Mouse (Mus musculus) neural tube, embryonic 15.5 days (tissue): ENCODE results near the gene Rnf114. TPM values are rescaled to one million over a fixed set of nuclear protein-coding genes. Genes with fewer than 3 reads are reported as not detected.

Experiments used
- ATAC-seq: fragments of 200-750 bp; cut with Nextera tagmentation; 2 replicates; pipeline ENCODE4 v1.8.0; 2017; ENCODE audit warnings: mild to moderate bottlenecking, moderate TSS enrichment, moderate library complexity; ENCODE audit not compliant: low FRiP score
- H3K27ac ChIP-seq: fragments of 300-500 bp; sonication (generic); replicated peaks from 2 replicates; pipeline ENCODE4 v1.5.1; 2015; ENCODE audit warnings: mild to moderate bottlenecking, inconsistent platforms
- H3K27me3 ChIP-seq: fragments of 300-500 bp; sonication (generic); replicated peaks from 2 replicates; pipeline ENCODE4 v1.6.1; 2015; ENCODE audit warnings: inconsistent platforms
- H3K36me3 ChIP-seq: fragments of 300-500 bp; sonication (generic); 2 replicates; pipeline ENCODE4 v1.6.1; 2015; ENCODE audit warnings: inconsistent platforms
- H3K4me1 ChIP-seq: fragments of 300-500 bp; sonication (generic); 2 replicates; pipeline ENCODE4 v1.6.1; 2015; ENCODE audit warnings: inconsistent platforms
- H3K4me2 ChIP-seq: fragments of 300-500 bp; sonication (generic); 2 replicates; pipeline ENCODE4 v1.6.1; 2015; ENCODE audit warnings: inconsistent platforms, mild to moderate bottlenecking, moderate library complexity
- H3K4me3 ChIP-seq: fragments of 300-500 bp; sonication (generic); replicated peaks from 2 replicates; pipeline ENCODE4 v1.5.1; 2015; ENCODE audit warnings: mild to moderate bottlenecking, inconsistent platforms
- H3K9ac ChIP-seq: fragments of 300-500 bp; sonication (generic); replicated peaks from 2 replicates; pipeline ENCODE4 v1.6.1; 2015; ENCODE audit warnings: mild to moderate bottlenecking, inconsistent platforms
- H3K9me3 ChIP-seq: fragments of 300-500 bp; sonication (generic); replicated peaks from 2 replicates; pipeline ENCODE4 v1.6.1; 2016; ENCODE audit warnings: inconsistent platforms
- WGBS: fragments of 180-500 bp; shearing (Covaris S2); methylation state at CpG from one replicate; pipeline ENCODE4 v1.1.7; 2015; ENCODE audit warnings: mixed read lengths; 5-methylcytosine and 5-hydroxymethylcytosine counted together
- polyA plus RNA-seq: library from polyadenylated mRNA; unstranded; fragments of >200 nt; fragmentation: Nextera tagmentation; extraction: Ambion mirVana; gene quantifications from 2 replicates; pipeline ENCODE4 v1.2.1, GENCODE M21; 2015

Gene Rnf114
- polyA plus RNA-seq, 1 experiment from 2014 or later, result 98.4 TPM

GRCm38 (mm10) chr2:167458548-167458947 lies 33.9 kb upstream of the Rnf114 start:
- no peak overlapping the region for H3K4me2 ChIP-seq
- 95% methylated on average over 3 of the region's 3 CpGs for WGBS

GRCm38 (mm10) chr2:167459071-167459865 lies 33.2 kb upstream of the Rnf114 start:
- no peaks in the 10 kb centered on the region for H3K4me1 ChIP-seq
- 92% methylated on average over 6 of the region's 6 CpGs for WGBS
- ATAC-seq, result no peak
- H3K27me3 ChIP-seq, result no peaks in the 10 kb centered on the region
- no peak overlapping the region for H3K9ac ChIP-seq
- no peaks in the 10 kb centered on the region for H3K9me3 ChIP-seq
- no peak overlapping the region for H3K4me2 ChIP-seq
- H3K4me3 ChIP-seq, result no peak overlapping the region
- no peak overlapping the region for H3K27ac ChIP-seq
- H3K36me3 ChIP-seq, result peaks cover 53% of the 10 kb centered on the region

More at GRCm38 (mm10) chr2:167458548-167458947, 33.9 kb upstream of the Rnf114 start:
- no peak for ATAC-seq
- Histone ChIP-seq H3K36me3 (peaks cover 58% of the 10 kb centered on the region), H3K4me3 (no peak overlapping the region), H3K27ac (no peak overlapping the region), H3K27me3 (no peaks in the 10 kb centered on the region), H3K9me3 (no peaks in the 10 kb centered on the region), H3K9ac (no peak overlapping the region), H3K4me1 (no peaks in the 10 kb centered on the region)

- Histone ChIP-seq H3K9ac (no peak overlapping the region), H3K27me3 (no peaks in the 10 kb centered on the region), H3K4me2 (no peak overlapping the region), H3K4me3 (no peak overlapping the region), H3K9me3 (no peaks in the 10 kb centered on the region), H3K27ac (no peak overlapping the region), H3K36me3 (peaks cover 54% of the 10 kb centered on the region), H3K4me1 (no peaks in the 10 kb centered on the region)
- 47% methylated on average over 6 of the region's 6 CpGs for WGBS
- ATAC-seq, result no peak
These were observed 29.5 kb upstream of the Rnf114 start for GRCm38 (mm10) chr2:167462954-167463353.

GRCm38 (mm10) chr2:167463802-167464201 lies 28.6 kb upstream of the Rnf114 start:
- Histone ChIP-seq H3K9ac (no peak overlapping the region), H3K36me3 (peaks cover 48% of the 10 kb centered on the region), H3K4me1 (no peaks in the 10 kb centered on the region), H3K4me2 (no peak overlapping the region), H3K9me3 (no peaks in the 10 kb centered on the region), H3K27ac (no peak overlapping the region), H3K4me3 (no peak overlapping the region), H3K27me3 (no peaks in the 10 kb centered on the region)
- ATAC-seq, result no peak
- 83% methylated on average over 5 of the region's 5 CpGs for WGBS

GRCm38 (mm10) chr2:167465951-167466350 lies 26.5 kb upstream of the Rnf114 start:
- Histone ChIP-seq H3K4me2 (no peak overlapping the region), H3K9me3 (no peaks in the 10 kb centered on the region), H3K4me1 (no peaks in the 10 kb centered on the region), H3K27me3 (no peaks in the 10 kb centered on the region), H3K27ac (no peak overlapping the region), H3K4me3 (no peak overlapping the region), H3K36me3 (peaks cover 44% of the 10 kb centered on the region), H3K9ac (no peak overlapping the region)
- 93% methylated on average over 3 of the region's 3 CpGs for WGBS
- ATAC-seq, result no peak

- no peaks in the 10 kb centered on the region for H3K9me3 ChIP-seq
- H3K4me3 ChIP-seq, result no peak overlapping the region
- no peak for ATAC-seq
- H3K36me3 ChIP-seq, result peaks cover 54% of the 10 kb centered on the region
- H3K4me2 ChIP-seq, result no peak overlapping the region
- H3K27ac ChIP-seq, result no peak overlapping the region
- 83% methylated on average over 5 of the region's 5 CpGs for WGBS
- no peaks in the 10 kb centered on the region for H3K27me3 ChIP-seq
- no peaks in the 10 kb centered on the region for H3K4me1 ChIP-seq
- no peak overlapping the region for H3K9ac ChIP-seq
These were observed 25.2 kb upstream of the Rnf114 start for GRCm38 (mm10) chr2:167467214-167467613.

- Histone ChIP-seq H3K27ac (no peak overlapping the region), H3K9ac (no peak overlapping the region), H3K36me3 (peaks cover 63% of the 10 kb centered on the region), H3K4me2 (no peak overlapping the region), H3K4me1 (no peaks in the 10 kb centered on the region), H3K9me3 (no peaks in the 10 kb centered on the region), H3K4me3 (no peak overlapping the region), H3K27me3 (no peaks in the 10 kb centered on the region)
- no peak for ATAC-seq
- 85% methylated on average over 6 of the region's 6 CpGs for WGBS
These were observed 24.0 kb upstream of the Rnf114 start for GRCm38 (mm10) chr2:167468444-167468843.

GRCm38 (mm10) chr2:167470611-167471010 lies 21.8 kb upstream of the Rnf114 start:
- peaks cover 3% of the 10 kb centered on the region for H3K4me1 ChIP-seq
- 100% methylated on average over 3 of the region's 3 CpGs for WGBS
- ATAC-seq, result no peak
- H3K4me2 ChIP-seq, result no peak overlapping the region
- H3K36me3 ChIP-seq, result peaks cover 67% of the 10 kb centered on the region
- no peak overlapping the region for H3K27ac ChIP-seq
- H3K4me3 ChIP-seq, result no peak overlapping the region
- H3K27me3 ChIP-seq, result no peaks in the 10 kb centered on the region
- H3K9me3 ChIP-seq, result no peaks in the 10 kb centered on the region
- no peak overlapping the region for H3K9ac ChIP-seq

- Histone ChIP-seq H3K9me3 (no peaks in the 10 kb centered on the region), H3K9ac (no peak overlapping the region), H3K4me1 (peaks cover 12% of the 10 kb centered on the region), H3K27ac (no peak overlapping the region), H3K36me3 (peaks cover 58% of the 10 kb centered on the region), H3K4me3 (no peak overlapping the region), H3K4me2 (no peak overlapping the region), H3K27me3 (no peaks in the 10 kb centered on the region)
- ATAC-seq, result no peak
- 90% methylated on average over 6 of the region's 6 CpGs for WGBS
These were observed 20.9 kb upstream of the Rnf114 start for GRCm38 (mm10) chr2:167471585-167471984.

GRCm38 (mm10) chr2:167474218-167474617 lies 18.2 kb upstream of the Rnf114 start:
- no peak for ATAC-seq
- H3K27me3 ChIP-seq, result no peaks in the 10 kb centered on the region
- peaks cover 21% of the 10 kb centered on the region for H3K4me1 ChIP-seq
- no peak overlapping the region for H3K4me3 ChIP-seq
- no peak overlapping the region for H3K4me2 ChIP-seq
- H3K27ac ChIP-seq, result no peak overlapping the region
- WGBS, result 83% methylated on average over 6 of the region's 6 CpGs
- H3K36me3 ChIP-seq, result peaks cover 45% of the 10 kb centered on the region
- H3K9me3 ChIP-seq, result no peaks in the 10 kb centered on the region
- no peak overlapping the region for H3K9ac ChIP-seq

- Histone ChIP-seq H3K9me3 (no peaks in the 10 kb centered on the region), H3K27ac (peak overlapping the region; percentile 81), H3K9ac (no peak overlapping the region), H3K4me3 (no peak overlapping the region), H3K27me3 (no peaks in the 10 kb centered on the region), H3K4me1 (peaks cover 21% of the 10 kb centered on the region), H3K36me3 (peaks cover 41% of the 10 kb centered on the region), H3K4me2 (no peak overlapping the region)
- no peak for ATAC-seq
- 78% methylated on average over 5 of the region's 5 CpGs for WGBS
These were observed 16.8 kb upstream of the Rnf114 start for GRCm38 (mm10) chr2:167475596-167475995.

GRCm38 (mm10) chr2:167476200-167476688 lies 16.2 kb upstream of the Rnf114 start:
- Histone ChIP-seq H3K27ac (peak overlapping the region; percentile 81), H3K9ac (no peak overlapping the region), H3K4me1 (peaks cover 21% of the 10 kb centered on the region), H3K27me3 (no peaks in the 10 kb centered on the region), H3K4me2 (peak overlapping the region; percentile 11; the same call in 1 of the 2 replicates), H3K9me3 (no peaks in the 10 kb centered on the region), H3K36me3 (peaks cover 35% of the 10 kb centered on the region), H3K4me3 (no peak overlapping the region)
- 9% methylated on average over 7 of the region's 7 CpGs for WGBS
- ATAC-seq, result peak; percentile 66
